8 mouse cellular contexts compared by ENCODE assay signal in the genomic region with DNA sequence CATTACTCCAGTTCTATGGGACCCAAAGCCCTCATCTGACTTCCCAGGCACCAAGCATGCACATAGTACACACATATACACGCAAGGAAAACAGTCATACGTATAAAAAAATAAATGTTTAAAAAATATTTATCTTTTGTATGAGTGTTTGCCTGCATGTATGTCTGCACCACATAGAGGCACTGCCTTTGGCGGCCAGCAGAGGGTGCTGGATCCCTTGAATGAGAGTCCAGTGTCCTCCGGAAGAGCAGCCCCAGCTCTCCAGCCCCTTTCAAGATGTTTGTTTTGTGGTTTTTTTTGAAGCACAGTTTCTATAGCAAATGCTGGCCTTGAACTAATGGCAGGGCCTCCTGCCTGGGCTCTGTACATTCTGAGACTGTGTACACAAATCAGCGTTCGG. TPM values are rescaled to one million over a fixed set of nuclear protein-coding genes. Genes with fewer than 3 reads are reported as not detected.
DNase-seq lines count a peak whose midpoint lies in the region; ATAC-seq and TF ChIP-seq lines count a peak whose summit lies in the region.

No protein-coding gene starts in this region.

- 0 out of 2 replicates have a peak, but pooled peaks have one; percentile 35 for ATAC-seq in granulocyte monocyte progenitor cell, adult 5-6 weeks (replicated peaks; ENCODE audit: poor library complexity, severe bottlenecking)

- no peak overlapping the region for H3K4me3 ChIP-seq in cerebellum, adult 2 months (replicated peaks; ENCODE audit: insufficient read depth, low read depth, low read length)
- no peak overlapping the region for H3K4me3 ChIP-seq in left cerebral cortex, adult 2 months

- H3K27me3 ChIP-seq in cerebellum, adult 2 months (ENCODE audit: control insufficient read depth, insufficient read depth, low read length), result no peaks in the 10 kb centered on the region

- TF ChIP-seq CTCF in cerebellum, adult 2 months (IDR thresholded peaks at IDR 0.05; ENCODE audit: borderline replicate concordance, insufficient read depth, low read depth, low read length), result peak; percentile 37; the same call in 1 of the 2 replicates
- peak; percentile 50 for TF ChIP-seq CTCF in left cerebral cortex, adult 2 months (IDR thresholded peaks at IDR 0.05)

- intact Hi-C loops in left cerebral cortex, adult 2 months (cut with DNase I), result no loop called here

- no peak for TF ChIP-seq POLR2A in cerebellum, adult 2 months (IDR thresholded peaks at IDR 0.05; ENCODE audit: borderline replicate concordance, insufficient read depth, low read length)

- H3K27ac ChIP-seq in cerebellum, adult 2 months (ENCODE audit: insufficient read depth, low read length), result no peak overlapping the region
- no peak overlapping the region for H3K27ac ChIP-seq in left cerebral cortex, adult 2 months

- DNase-seq in cerebellum, adult 2 months, result no peak
- DNase-seq in cerebellum, adult 9-11 months, result no peak
- no peak for DNase-seq in left cerebral cortex, adult 2 months (ENCODE audit: extremely low spot score in 1 of 2, low spot score in 2 of 2)
- no peak for DNase-seq in left cerebral cortex, adult 11 months (ENCODE audit: low spot score)
- peak; percentile 73 for DNase-seq in adrenal gland, postnatal 14 days
- peak; percentile 45 for DNase-seq in mesoderm, embryonic 11.5 days (ENCODE audit: low read depth, low spot score)
- no peak for DNase-seq in frontal cortex, postnatal 10 days (ENCODE audit: low spot score in 2 of 2)

- 82% methylated on average over 6 of the region's 6 CpGs for WGBS in cerebellum, adult 2 months

- H3K4me1 ChIP-seq in cerebellum, adult 2 months (ENCODE audit: control insufficient read depth, insufficient read depth, low read length), result no peaks in the 10 kb centered on the region

RNA-seq across cellular contexts. Expression of gene B230219D22Rik, which starts 24.4 kb away (rescaled TPM):
- 63.4 and 72.9 TPM in 2 replicates for polyA plus RNA-seq in cerebellum, adult 2 months (2012; rRNA removed)
- 10 to 100 TPM; 74.6 to 77.8 TPM for total RNA-seq in left cerebral cortex, adult 2 months (2021)
- total RNA-seq in adrenal gland, postnatal 14 days (2021), result 53.9 and 55.4 TPM in 2 replicates
- total RNA-seq in granulocyte monocyte progenitor cell, adult 5-6 weeks (2014; fragmentation: Nextera tagmentation), result 49.1 and 59.0 TPM in 2 replicates
- 31.0 and 39.0 TPM in 2 replicates for total RNA-seq in granulocyte monocyte progenitor cell, adult 5-6 weeks (2017)

RNA-seq across cellular contexts. Expression of gene Ddx46, which starts 33.7 kb away (rescaled TPM):
- 55.3 and 58.6 TPM in 2 replicates for polyA plus RNA-seq in cerebellum, adult 2 months (2012; rRNA removed)
- 10 to 100 TPM; 48.5 to 50.3 TPM for total RNA-seq in left cerebral cortex, adult 2 months (2021)
- total RNA-seq in adrenal gland, postnatal 14 days (2021), result 35.1 and 41.8 TPM in 2 replicates
- 57.5 and 73.9 TPM in 2 replicates for total RNA-seq in granulocyte monocyte progenitor cell, adult 5-6 weeks (2014; fragmentation: Nextera tagmentation)
- total RNA-seq in granulocyte monocyte progenitor cell, adult 5-6 weeks (2017), result 113 and 128 TPM in 2 replicates

RNA-seq across cellular contexts. Expression of gene Caml, which starts 45.7 kb away (rescaled TPM):
- 63.9 and 64.3 TPM in 2 replicates for polyA plus RNA-seq in cerebellum, adult 2 months (2012; rRNA removed)
- 10 to 100 TPM; 42.6 to 45.3 TPM for total RNA-seq in left cerebral cortex, adult 2 months (2021)
- total RNA-seq in adrenal gland, postnatal 14 days (2021), result 25.4 and 27.9 TPM in 2 replicates
- total RNA-seq in granulocyte monocyte progenitor cell, adult 5-6 weeks (2014; fragmentation: Nextera tagmentation), result 33.9 and 46.9 TPM in 2 replicates
- total RNA-seq in granulocyte monocyte progenitor cell, adult 5-6 weeks (2017), result 33.0 and 49.9 TPM in 2 replicates

RNA-seq across cellular contexts. Expression of gene Txndc15, which starts 45.9 kb away (rescaled TPM):
- polyA plus RNA-seq in cerebellum, adult 2 months (2012; rRNA removed), result 74.3 and 74.9 TPM in 2 replicates
- total RNA-seq in left cerebral cortex, adult 2 months (2021), result 10 to 100 TPM; 74.9 to 76.6 TPM
- total RNA-seq in adrenal gland, postnatal 14 days (2021), result 50.0 and 52.8 TPM in 2 replicates
- 19.7 and 34.3 TPM in 2 replicates for total RNA-seq in granulocyte monocyte progenitor cell, adult 5-6 weeks (2014; fragmentation: Nextera tagmentation)
- total RNA-seq in granulocyte monocyte progenitor cell, adult 5-6 weeks (2017), result 52.1 and 53.5 TPM in 2 replicates

RNA-seq across cellular contexts. Expression of gene Pcbd2, which starts 58.6 kb away (rescaled TPM):
- 38.0 and 40.0 TPM in 2 replicates for polyA plus RNA-seq in cerebellum, adult 2 months (2012; rRNA removed)
- 10 to 100 TPM; 20.9 to 24.0 TPM for total RNA-seq in left cerebral cortex, adult 2 months (2021)
- total RNA-seq in adrenal gland, postnatal 14 days (2021), result 62.1 and 72.6 TPM in 2 replicates
- total RNA-seq in granulocyte monocyte progenitor cell, adult 5-6 weeks (2014; fragmentation: Nextera tagmentation), result 47.4 and 48.2 TPM in 2 replicates
- total RNA-seq in granulocyte monocyte progenitor cell, adult 5-6 weeks (2017), result 6.9 and 30.3 TPM in 2 replicates

Comparison
In these comparisons a context has a peak if more than half of its experiments do, and no peak if none do; other contexts are left out.
1. DNase-seq: peak in adrenal gland, postnatal 14 days (single experiment) and mesoderm, embryonic 11.5 days (single experiment); none in cerebellum, adult 2 months (0 of 2), cerebellum, adult 9-11 months (single experiment), left cerebral cortex, adult 2 months (0 of 2), left cerebral cortex, adult 11 months (single experiment) and frontal cortex, postnatal 10 days (0 of 2).